Mouse (Mus musculus) kidney, postnatal 4 days (tissue): ENCODE results near the gene 4930539E08Rik.

Source experiments
- DNase-seq, 2 experiments: peaks; one replicate each; pipeline ENCODE4 v3.0.0; 2021; ENCODE audit warnings: mixed read lengths in 2 of 2

4930539E08Rik gene

DNA sequence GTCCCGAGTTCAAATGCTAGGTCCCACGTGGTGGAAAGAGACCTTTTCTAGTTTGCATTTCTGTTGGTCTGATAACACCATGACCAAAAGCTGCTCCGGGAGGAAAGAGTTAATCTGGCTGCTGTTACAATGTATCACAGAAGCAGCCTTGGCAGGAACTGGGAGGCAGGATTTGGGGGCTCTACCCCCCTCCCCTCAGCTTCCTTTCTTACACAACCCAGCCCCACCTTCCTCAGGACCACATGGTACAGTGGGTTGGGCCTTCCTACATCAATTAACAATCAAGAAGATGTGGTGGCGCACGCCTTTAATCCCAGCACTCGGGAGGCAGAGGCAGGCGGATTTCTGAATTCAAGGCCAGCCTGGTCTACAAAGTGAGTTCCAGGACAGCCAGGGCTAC lies 60.7 kb downstream of the 4930539E08Rik start:
- no peak for DNase-seq

DNA sequence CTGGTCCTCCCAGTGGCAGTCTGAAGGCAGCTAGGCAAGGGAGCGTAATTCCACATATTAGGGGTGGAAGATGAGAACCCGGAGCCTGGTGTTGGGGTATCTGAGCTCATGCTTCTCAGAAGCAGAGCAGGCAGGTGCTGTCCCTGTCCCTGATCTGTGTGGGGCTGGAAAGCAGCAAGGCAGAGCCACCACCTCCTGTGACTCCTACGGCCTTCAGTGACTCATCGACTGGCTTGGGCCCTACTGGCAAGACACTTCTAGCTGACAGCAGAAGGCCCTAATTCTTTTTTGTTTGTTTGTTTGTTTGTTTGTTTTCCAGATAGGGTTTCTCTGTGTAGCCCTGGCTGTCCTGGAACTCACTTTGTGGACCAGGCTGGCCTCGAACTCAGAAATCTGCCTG lies 64.6 kb downstream of the 4930539E08Rik start:
- no peak for DNase-seq

DNA sequence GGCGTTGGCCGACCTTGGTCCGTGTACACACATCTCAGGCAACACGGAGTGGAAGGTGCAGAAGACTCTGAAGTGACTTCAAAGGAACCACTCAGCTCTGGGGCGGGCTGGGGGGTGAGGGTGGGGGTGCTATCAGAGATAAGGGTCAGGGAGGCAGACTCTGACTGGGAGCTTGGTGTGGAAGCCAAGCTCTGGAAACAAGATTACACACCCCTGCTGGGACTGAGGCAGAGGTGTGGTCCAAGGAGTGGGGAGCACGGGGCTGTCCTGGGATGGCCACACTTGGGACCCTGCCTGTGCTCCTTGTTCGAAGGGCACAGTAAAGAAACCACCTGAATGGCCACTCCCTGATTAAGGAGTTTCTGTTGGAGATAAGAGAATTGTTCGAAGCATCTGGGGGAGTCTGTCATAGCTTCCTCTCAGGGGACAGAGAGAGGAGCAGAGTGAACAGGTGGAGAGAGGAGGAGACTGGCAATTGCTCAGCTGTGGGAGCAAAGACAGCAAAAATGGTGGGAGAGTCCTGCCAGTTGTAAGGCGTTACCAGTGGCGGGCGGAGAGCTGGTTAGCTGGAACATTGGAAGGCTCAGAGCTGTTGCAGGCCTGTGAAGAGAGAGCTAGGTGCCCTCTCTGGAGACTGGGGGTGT lies 68.0 kb downstream of the 4930539E08Rik start:
- DNase-seq, result no peak
